Mouse (Mus musculus) G1E (cell line): Measurements from ENCODE around the gene Zfp874b.

Experiments
- CTCF ChIP-seq: IDR thresholded peaks from 2 replicates; pipeline ENCODE4 v1.5.1; 2012; ENCODE audit warnings: low read depth, low read length, inconsistent platforms, mixed read lengths
- GATA1 ChIP-seq: IDR thresholded peaks from 2 replicates; pipeline ENCODE4 v1.6.1; 2012; ENCODE audit warnings: borderline replicate concordance, low read length, inconsistent platforms, mixed read lengths

DNA sequence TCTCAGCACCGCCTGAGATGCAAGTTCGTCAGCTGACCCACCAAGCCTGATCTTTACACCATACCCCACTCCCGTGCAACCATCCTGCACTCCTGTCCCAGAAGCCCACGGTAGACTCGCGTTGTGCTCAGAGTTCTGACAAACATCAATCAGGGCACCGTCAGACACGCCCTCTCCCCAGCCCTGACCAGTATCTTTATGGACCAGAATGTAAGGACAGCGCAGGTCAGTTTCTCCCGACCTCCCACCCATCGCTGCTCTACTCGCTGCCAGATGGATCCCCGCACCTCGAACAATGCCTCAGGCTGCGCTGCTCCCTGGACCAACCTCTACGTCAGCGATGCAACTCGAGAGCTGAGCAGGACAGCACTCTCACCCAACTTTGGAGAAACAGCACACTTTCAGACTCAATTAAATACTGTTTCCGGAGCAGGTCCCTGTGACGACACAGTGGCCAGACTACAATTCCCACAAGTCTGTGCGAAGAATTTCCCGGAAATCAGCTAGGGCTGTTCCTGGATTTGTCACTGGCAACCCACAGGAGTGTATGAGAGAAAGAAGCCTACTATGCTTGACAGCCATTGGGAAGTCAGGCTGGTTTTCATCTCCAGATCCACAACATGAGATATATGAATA, 16.1 kb upstream of the Zfp874b start, which contains the start of gene Zfp58:
- no peak for TF ChIP-seq CTCF
- TF ChIP-seq GATA1: no peak
